Mouse (Mus musculus) gastrocnemius, postnatal 25 days (tissue): ENCODE measurements at regions not wholly inside any gene's neighbourhood (a gene's known extent, or its start where the extent isn't known, plus 50 kb on each side); places are given as distances from the start of the nearest gene placed in this dataset.
"Not testable (repeated sequence)": the region's sequence is repeated elsewhere in the genome, so short reads cannot be mapped to it uniquely, and the experiment has no call there.

ENCODE experiments used
- DNase-seq: peaks from one replicate; pipeline ENCODE4 v3.0.0; 2022

DNA sequence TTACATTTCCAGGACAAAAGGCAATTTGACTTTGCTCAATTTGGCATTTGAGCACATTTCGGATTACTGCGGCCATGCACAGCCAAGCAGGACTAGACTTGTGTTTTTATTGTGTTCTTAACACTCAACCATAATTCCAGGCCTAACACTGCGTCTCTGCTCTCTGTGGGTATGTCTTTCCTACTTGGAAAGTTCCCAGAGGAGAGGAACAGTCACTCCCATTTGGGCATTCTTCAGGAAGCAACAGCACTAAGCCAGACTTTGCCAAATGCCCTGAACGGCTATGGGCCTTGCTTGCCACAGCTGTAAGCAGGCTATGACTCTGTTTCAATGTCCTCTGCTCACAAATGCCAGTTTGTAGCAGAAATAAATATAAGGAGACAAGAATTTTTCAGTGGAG, 56.5 kb upstream of the Pdk3 start:
- DNase-seq = no peak

- DNase-seq = no peak
These were observed 57.0 kb upstream of the Pdk3 start for GRCm38 (mm10) chrX:93888966-93889365.

DNA sequence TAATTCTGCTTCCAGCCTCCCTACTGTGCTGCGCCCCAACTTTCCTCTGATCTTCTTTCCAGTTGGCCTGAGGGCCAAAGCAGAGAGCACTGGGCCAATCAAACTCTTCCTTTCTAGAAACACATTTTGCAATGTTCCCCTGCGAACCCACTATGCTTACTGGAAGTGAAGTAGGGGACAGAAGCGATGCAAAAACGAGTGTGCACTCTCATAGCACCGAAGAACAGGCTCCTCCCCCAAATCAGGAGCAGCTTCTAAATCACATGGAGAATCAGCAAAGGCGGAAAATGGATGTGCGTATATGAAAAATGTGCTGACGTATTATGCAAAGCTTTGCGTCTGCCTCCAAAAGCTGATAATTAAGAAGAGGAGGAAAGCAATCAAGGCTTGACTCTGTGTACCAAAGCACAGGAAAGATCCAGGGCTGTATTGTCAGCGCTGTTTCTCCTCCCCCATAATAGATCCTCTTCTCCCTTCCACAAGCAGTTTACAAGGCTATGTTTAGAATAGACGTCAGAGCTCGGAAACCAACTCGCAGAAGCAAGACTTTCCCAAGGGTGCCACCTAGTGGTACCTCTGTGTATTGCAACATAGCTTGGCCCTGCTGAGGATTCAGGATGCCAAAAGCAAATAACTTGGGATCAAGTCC, 57.5 kb upstream of the Pdk3 start:
- peak; percentile 52 for DNase-seq

- no peak for DNase-seq
These were observed 65.1 kb upstream of the Pdk3 start for GRCm38 (mm10) chrX:93896838-93897820.

GRCm38 (mm10) chrX:93903209-93903608, 65.2 kb upstream of the AU015836 start:
- DNase-seq = no peak

DNA sequence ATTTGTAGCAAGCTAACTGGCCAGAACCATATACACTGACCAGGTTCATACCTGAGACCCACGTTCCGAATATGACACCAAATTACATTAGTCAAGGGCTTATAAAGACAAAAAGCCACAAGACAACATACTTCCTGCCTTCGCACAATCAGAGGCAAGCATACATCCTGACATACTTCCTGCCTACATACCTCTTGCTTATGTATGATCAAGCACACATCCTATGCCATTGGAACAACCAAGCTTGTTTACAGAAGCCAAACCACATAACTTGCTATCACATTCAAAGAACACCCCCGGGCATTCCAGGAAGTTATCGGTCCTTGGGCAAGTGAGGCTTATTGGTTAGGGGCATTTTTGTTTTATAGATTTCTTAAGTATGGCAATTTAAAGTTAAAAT, 62.9 kb upstream of the AU015836 start:
- no peak for DNase-seq

DNA sequence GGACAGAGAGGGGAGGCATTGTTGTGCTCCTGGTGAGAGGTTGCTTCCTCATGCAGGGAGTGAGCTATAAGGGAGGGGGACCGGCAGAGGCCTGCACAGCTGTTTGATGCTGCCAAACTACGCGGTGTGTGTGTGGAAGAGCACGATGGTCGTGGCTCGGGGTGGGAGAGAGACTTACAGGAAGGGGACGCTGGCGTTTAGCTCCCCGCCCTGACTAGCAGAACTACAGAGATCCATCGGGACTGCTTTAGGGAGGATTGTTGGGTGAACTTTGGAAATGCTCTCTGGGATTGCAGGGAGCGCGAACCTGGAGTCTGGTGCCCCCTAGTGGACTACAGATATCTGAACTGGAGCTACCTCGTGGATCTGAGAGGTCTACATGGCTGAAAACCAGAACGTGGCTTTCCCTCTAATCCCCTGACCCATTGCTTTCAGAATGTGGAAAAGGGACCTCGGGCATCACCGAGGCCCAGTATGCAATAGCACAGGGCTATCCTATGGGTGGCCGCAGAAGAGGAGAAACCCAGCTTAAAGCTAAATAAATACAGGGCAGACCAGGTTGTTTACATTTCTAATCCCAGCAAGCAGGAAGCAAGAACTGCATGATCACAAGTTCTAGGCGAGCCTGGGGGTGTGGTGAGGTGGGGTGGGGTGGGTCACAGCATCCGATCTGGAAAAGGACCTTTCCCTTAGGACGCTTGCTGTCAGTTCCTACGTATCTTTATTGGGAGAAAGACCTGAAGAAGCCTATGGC, 57.2 kb upstream of the AU015836 start:
- peak; percentile 22 for DNase-seq

- DNase-seq = no peak
These were observed 52.9 kb upstream of the AU015836 start for GRCm38 (mm10) chrX:93915548-93915947.

DNA sequence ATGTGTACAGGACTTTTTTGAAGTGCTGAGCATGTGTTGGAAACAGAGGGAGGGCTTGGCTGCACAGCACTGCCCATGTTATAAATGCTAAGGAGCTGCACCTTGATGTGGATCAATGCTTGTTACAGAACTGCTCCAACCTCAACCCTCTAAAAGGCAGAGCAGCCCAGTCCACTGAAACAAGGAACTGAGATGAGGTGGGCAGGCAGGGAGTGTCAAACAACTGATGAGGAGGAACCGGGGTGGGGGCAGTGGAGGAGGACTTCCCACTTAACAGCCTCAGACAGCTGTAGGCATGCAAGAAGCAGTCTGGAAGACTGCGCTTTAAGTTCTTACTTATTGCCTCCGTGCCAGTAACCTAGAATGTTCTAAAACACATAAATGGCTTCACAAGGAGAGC, 51.1 kb upstream of the AU015836 start:
- not testable (repeated sequence) for DNase-seq
